Mouse (Mus musculus) thymus, postnatal 10 days (tissue): ENCODE results near the gene Hist1h2ae.
"Not testable (repeated sequence)": the region's sequence is repeated elsewhere in the genome, so short reads cannot be mapped to it uniquely, and the experiment has no call there.

Experiments
- DNase-seq, 2 experiments: peaks; one replicate each; pipeline ENCODE4 v3.0.0; 2021; ENCODE audit warnings: low spot score in 2 of 2

Hist1h2ae gene

DNA sequence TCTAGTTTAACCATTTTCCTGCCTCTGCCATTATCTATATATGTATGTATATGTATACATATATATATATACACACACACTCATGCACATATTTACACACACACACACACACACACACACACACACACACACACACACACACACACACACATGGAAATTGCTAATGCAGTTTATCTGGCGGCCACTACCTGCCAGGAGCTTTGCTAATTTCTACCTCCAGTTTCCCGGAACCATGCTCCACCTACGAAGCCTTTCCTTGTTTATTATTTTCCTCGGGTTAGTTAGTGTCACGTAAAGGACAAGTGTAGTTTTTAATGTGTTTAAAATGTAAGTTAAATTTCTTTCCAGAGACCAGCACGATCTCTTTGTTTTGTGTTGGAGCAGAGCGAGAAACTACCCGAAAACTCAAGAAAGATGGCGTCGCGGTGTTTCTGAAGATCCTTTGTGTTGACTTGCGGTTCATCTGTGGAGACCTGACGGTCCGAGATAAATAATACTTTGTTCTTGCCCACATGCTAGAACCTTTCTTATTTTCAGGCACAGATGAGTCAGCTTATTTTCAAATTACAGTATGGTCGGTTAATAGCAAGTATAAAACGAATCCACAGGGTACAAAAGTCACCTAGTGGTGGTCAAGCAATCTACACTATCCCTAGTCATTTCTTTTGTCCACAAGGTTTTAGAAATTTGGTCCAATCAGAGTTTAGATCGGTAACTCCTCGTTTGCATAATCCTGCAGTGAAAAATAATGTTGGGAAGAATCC, 8.1 kb downstream of the Hist1h2ae start:
- DNase-seq = peak in 1 of 2 experiments; percentile 26

DNA sequence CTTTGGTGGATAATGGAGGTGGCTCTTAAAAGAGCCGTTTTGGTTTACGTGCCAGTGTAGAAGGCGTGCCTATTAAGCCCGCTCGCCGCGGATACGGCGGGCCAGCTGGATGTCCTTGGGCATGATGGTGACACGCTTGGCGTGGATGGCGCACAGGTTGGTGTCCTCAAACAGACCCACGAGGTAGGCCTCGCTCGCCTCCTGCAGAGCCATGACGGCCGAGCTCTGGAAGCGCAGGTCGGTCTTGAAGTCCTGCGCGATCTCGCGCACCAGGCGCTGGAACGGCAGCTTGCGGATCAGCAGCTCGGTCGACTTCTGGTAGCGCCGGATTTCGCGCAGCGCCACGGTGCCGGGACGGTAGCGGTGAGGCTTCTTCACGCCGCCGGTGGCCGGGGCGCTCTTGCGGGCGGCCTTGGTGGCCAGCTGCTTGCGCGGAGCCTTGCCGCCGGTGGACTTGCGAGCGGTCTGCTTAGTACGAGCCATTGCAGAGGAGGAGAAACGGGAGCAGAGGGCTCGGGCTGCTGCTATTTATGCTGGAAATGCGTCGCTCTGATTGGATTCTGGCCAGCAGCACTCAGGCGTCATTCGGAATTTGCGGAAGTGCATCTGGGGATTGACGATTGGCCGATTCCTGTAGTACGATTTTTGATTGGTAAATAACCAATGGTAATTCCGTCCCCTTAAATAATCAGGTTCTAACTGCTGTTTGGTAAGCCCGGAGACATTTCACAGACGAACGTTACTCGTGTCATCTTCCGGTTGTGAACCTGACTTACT, 8.9 kb downstream of the Hist1h2ae start, which contains the start of gene Hist1h3e:
TSS of gene Hist1h3e (minus strand) at position 487 of the 777 bp plus-strand sequence.
- DNase-seq = peak; percentile 89 to 90

DNA sequence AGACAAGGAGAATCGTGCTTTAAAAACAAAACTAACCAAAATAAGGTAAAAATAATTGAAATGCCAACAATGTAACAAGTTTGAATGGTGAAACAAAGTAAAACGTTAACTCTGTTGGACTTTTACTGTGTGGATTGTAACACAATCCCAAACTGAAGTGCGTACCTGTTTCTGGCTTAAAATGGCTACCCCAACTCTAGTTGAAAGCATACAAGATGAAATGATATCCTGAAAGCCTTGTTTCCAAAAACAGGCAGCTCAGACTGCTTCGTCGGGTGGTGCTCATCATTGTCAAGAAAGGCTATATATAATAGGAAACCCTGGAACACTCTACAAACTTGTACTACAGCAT, 9.5 kb downstream of the Hist1h2ae start:
- not testable (repeated sequence) for DNase-seq

DNA sequence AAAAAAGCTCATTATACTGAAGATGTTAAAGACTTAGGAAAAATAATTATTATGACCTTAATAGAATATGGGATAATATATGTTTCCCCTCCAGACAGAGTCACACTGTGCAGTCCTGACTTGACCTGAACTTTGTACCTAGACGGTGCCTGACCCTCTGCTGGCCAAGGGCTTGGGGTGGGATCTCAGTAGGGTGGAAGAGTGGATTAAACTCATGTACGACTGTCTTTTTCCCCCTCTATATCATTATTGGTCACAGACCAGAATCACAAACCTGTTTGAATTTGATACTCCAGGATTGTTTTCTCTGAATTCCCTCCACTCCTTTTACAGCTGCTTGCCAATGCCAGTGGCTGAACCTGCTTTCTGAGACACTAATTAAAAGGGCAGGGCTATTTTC, 10.3 kb downstream of the Hist1h2ae start:
- not testable (repeated sequence) for DNase-seq

DNA sequence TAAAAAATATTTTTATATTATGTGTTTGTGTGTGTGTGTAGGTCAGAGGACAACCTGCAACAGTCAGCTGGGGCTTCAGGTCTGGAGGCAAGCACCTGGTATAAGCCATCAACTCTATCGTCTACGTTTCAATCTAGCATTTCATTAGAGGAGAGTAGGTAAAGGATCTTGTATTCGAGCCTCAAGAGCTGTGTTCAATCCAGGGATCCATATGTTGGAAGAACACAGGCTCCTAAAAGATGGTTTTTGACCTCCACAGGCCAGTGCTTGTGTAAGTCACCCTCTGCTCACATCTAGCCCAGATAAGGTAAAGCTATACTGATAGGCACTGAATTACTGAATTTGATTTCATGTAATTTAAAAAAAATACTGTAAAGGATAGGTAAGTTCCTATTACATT, 14.1 kb downstream of the Hist1h2ae start:
- no peak for DNase-seq

DNA sequence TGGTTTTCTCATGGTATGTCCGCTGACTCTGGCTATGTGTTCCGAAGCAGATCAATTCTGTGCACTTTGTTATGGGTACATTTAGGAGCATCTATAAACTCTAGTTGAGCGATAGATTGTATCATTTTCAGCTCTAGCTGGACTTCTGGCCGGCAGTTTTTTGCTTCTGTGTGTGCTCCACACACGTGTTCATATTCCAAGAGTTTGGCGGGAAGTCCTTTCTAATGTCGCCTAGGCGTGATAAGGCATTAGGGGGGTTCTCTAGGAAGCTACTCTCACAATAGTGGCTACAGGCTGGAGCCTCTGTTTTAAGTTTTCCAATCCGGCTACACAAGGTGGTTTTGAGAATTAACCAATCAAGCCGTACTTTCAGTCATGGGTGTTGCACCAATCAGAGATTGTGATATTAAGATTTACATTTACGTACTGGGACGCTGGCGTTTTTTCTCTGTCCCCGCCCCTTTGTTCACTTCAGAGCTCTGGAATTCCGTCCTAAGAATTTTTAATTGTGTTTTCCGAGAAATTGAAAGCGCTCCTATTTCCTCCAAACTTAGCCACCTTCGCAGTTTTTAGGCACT, 15.1 kb downstream of the Hist1h2ae start:
- peak; percentile 68 to 75 for DNase-seq

DNA sequence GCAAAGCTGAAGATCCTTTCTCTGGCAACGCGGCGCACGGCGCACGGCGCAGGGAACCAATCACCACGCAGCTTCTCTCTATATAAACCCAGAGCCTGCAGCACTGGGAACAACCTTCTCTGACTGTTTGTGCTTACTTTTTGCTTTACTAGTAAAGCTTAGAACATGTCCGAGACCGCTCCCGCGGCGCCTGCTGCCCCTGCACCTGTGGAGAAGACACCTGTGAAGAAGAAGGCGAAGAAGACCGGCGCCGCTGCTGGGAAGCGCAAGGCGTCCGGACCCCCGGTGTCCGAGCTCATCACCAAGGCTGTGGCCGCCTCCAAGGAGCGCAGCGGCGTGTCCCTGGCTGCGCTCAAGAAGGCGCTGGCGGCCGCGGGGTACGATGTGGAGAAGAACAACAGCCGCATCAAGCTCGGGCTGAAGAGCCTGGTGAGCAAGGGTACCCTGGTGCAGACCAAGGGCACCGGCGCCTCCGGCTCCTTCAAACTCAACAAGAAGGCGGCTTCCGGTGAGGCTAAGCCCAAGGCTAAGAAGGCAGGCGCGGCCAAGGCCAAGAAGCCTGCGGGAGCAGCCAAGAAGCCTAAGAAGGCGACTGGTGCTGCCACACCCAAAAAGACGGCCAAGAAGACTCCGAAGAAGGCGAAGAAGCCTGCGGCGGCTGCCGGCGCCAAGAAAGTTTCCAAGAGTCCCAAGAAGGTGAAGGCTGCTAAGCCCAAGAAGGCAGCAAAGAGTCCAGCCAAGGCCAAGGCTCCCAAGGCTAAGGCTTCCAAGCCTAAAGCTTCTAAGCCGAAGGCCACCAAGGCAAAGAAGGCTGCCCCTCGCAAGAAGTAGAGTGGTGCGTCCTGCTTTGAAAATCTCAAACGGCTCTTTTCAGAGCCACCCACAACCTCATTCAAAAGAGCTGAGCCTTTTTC, 15.8 kb downstream of the Hist1h2ae start:
- DNase-seq = peak; percentile 93 to 94

DNA sequence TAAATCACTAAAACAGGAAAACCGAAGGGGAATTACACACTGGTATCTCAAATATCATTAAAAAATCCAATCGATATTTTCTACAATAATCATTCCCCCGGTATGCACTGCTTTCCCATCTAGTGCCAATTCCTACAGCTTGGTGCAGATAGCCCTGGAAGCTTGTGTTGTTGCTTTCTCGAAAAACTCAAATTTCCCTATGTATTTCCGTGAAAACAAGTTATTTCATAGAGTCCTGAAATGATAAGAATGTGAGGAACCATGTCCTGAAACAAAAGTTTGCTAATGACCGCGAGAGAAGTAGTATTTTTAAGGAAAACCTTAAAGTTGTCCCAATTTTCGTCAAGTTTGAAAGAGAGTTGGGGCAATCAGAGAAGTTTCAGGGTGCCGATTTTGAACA, 16.6 kb downstream of the Hist1h2ae start:
- no peak for DNase-seq

DNA sequence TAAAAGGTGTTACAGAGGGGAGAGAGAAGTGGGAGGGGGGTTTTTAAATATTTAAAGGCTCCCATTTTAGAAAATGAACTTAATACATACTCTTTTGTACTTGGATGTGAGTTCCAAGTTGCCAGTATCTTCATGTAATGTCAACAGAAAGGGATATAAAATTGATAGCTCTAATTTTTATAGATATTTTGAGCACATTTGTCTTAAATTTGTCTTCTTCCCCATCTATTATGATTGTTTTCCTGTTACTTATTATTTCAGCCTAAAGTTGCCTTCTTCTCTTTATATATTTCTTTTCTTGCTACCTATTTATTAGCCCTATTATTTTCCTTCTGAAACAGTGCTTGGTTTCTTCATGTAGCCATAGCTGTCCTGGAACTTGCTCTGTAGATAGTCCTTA, 18.1 kb downstream of the Hist1h2ae start, which contains the start of gene Hist1h1d:
TSS of gene Hist1h1d (plus strand) at position 301 of the 400 bp plus-strand sequence.
- no peak for DNase-seq

DNA sequence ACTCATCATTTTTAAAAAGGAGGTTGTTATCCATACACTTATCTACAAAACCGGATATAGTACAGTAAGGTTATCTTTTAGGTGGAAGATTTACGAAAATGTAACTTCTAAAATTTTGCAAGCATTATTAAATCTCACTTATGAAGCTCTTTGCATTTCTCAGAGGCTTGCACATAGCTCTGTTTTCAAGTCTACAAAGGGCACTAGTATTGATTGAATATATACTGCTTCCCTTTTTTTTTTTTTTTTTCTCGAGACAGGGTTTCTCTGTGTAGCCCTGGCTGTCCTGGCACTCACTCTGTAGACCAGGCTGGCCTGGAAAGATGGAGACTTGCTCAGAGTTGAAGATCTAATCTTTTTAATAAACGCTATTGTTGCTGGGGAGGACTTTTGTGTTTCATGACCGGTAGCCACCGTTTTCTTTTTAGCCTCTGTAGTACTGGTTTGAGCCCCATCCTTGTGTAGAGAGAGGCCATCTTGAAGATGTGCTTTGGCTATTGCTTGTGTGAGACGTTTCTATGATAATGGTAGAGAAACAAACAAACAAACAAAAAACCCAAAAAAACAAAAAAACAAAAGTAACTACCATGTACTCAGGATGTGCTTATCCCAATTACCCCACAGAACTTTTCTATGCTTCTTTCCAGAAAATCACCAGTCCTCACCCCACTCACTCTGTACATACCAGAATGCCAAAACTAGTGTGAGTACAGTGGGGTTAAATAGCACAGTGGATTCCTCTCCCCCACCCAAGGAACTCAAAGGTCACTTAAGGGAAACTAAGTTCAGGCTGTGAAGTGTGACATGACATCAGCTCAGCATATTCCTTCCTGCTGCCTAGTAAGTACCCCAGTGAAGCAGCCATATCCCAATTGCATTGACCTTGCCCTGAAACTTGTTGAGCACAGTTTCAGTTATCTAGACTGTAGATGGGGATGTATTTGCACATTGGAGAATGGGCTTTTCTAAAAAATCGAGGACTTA, 18.8 kb downstream of the Hist1h2ae start:
- no peak for DNase-seq

DNA sequence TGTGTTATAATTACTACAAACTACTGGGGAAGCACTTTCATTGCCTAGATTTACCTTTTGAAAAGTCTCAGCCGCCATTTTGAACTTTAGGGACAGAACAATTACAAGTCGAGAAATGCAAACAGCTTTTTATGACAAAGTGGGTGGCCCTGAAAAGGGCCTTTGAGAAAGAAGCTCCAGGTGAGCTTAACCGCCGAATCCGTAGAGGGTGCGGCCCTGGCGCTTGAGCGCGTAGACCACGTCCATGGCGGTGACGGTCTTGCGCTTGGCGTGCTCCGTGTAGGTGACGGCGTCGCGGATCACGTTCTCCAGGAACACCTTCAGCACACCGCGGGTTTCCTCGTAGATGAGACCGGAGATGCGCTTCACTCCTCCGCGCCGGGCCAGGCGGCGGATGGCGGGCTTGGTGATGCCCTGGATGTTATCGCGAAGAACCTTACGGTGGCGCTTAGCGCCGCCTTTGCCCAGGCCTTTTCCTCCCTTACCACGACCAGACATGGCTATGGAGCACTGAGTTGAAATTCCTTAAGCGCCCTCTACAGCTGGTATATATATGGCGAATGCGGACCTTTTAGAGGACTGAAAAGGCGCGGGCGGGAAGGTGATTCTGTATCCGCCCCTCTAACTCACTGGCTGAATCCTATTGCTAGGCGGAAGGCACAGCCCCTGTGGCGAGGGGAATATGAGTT, 19.7 kb downstream of the Hist1h2ae start, which contains the start of gene Hist1h4f:
TSS of gene Hist1h4f (minus strand) at position 503 of the 689 bp plus-strand sequence.
- peak; percentile 86 to 89 for DNase-seq

DNA sequence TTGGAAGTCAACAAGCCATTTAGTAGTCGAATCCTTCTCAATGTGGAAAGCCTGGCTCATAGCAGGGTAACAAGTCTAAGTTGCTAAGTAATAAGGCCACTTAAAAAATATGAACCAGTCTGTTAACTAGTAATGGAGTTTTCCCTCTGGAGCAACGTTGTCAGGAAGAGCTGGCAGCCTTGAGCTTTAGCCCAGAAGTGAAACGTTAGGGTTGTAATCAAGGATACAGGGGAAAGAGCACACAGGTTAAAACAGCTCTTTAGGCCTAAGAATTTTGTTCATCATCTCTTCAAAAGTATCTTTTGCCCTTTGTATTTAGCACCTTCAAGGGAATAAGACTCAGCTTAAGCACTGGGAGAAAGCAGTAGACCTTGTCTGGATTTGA, 20.3 kb downstream of the Hist1h2ae start:
- DNase-seq = no peak

DNA sequence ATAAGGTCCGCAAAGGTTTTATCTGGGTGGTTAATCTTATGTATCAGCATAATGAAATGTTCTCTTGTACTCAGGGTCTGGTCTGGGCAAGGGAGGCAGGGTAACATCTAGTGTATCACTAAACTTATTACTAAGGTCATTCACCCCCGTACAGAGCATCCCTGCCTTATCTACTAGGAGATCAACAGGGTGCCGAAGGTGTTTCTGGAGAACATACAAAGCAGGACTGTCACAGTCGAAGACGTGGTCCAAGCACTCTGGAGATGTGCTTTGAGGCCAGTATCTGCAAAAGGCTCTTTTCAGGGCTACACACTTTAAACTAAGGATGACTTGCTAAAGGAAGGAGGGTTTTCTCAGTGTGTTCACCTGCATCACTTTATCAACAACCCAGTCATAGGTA, 24.3 kb downstream of the Hist1h2ae start:
- no peak for DNase-seq

DNA sequence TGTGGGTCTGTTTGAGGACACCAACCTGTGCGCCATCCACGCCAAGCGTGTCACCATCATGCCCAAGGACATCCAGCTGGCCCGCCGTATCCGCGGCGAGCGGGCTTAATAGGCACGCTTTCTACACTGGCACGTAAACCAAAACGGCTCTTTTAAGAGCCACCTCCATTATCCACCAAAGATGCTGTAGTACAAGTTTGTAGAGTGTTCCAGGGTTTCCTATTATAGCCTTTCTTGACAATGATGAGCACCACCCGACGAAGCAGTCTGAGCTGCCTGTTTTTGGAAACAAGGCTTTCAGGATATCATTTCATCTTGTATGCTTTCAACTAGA, 26.3 kb downstream of the Hist1h2ae start:
- DNase-seq = not testable (repeated sequence)

DNA sequence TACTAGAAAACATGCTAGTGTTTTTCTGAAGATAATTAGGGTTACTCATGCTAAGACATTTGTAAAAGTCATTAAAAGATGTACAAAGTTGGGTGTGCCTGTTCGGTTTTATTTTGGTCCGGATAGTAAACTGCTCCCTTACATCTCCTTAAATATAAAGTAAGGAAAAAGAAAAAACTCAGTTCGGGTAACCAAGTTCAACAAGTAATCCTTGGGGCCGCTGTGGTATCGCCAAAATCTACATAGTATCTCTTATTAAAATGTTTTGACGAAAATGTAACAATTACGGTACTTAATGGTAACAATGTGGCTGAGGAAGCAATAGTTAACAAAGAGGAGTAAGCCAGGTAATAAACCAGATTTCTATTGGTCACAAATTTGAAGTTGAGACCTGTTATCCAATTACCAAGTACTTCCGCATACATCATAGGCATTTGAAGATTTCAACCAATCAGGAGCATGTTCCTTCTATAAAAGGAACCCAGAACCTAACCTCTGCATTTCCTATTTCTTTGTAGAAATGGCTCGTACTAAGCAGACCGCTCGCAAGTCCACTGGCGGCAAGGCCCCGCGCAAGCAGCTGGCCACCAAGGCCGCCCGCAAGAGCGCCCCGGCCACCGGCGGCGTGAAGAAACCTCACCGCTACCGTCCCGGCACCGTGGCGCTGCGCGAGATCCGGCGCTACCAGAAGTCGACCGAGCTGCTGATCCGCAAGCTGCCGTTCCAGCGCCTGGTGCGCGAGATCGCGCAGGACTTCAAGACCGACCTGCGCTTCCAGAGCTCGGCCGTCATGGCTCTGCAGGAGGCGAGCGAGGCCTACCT, 26.8 kb downstream of the Hist1h2ae start, which contains the start of gene Hist1h3f:
TSS of gene Hist1h3f (plus strand) at position 88 of the 822 bp plus-strand sequence.
- DNase-seq = peak; percentile 71 to 83

DNA sequence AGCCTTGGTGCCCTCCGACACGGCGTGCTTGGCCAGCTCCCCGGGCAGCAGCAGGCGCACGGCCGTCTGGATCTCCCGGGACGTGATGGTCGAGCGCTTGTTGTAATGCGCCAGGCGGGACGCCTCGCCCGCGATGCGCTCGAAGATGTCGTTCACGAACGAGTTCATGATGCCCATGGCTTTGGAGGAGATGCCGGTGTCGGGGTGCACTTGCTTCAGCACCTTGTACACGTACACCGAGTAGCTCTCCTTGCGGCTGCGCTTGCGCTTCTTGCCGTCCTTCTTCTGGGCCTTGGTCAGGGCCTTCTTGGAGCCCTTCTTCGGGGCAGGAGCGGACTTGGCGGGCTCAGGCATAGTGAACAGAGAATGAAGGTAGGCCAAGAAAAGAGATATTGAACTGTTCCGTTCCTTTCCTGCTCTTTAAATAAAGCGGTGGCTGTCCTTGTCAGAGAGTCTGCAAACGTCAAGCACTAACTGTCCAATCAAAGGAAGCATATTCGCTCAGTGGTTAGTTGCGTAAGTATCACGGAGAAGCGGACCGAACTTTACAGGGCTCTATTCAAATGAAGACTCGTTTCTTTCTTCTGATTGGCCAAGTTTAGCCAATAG, 27.9 kb downstream of the Hist1h2ae start, which contains the start of gene Hist1h2bh:
TSS of gene Hist1h2bh (minus strand) at position 394 of the 609 bp plus-strand sequence.
- peak; percentile 73 to 79 for DNase-seq

DNA sequence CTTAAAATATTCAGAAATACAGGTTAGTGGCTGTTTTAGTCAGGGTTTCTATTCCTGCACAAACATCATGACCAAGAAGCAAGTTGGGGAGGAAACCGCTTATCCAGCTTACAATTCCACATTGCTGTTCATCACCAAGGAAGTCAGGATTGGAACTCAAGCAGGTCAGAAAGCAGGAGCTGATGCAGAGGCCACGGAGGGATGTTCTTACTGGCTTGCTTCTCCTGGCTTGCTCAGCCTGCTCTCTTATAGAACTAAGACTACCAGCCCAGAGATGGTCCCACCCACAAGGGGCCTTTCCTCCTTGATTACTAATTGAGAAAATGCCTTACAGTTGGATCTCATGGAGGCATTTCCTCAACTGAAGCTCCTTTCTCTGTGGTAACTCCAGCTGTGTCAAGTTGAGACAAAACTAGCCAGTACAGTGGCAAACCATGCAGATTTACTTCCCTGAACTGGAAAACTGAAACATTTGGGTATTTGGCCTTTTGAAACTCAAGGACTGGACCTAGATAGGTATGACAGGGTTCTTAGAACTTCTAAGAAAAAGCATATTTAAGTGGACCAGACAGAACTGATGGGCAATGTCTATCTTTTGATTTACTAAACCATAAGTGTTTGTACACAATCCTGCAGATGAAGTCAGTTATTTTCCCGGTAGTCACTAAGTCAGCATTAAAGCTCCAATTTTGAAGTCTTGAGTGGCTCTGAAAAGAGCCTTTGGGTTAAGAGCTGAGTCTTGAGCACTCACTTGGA, 28.6 kb downstream of the Hist1h2ae start:
- DNase-seq = not testable (repeated sequence)
